Mouse (Mus musculus): Measurements from ENCODE around the gene Tgfbr3.

The Tgfbr3 gene

DNA sequence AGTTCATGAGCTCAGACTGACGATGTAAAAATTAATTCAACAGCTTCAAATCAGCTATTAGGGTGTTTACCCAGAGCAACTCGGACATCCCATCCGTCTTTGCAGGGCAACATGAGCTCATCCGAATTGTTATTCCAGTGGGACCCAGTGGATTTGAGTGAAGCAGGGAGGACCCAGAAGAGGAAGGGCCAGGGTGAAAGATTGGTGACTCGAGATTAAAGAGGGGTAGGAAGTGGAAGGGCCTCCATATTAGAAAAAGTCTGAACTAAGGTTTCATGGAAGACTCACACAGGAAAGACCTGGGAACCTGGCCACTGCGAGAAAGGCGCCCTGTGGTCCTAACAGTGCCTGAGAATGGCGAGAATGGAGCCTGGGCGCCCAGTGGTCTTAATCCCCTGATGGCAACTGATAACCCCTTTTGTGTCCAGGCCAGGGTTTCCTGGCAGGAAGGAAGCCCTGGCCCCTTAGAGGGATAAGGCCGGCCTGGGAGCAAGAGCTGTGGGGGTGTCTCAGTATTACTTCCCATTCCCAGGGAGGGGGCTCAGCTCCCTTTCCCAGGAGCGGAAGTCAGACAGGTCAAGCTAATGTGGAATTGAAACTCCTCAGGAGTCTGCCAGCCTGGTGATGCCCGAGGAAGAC is 208.3 kb downstream of the Tgfbr3 start:
- no peak for DNase-seq (ENCODE audit: low read depth, low spot score)

DNA sequence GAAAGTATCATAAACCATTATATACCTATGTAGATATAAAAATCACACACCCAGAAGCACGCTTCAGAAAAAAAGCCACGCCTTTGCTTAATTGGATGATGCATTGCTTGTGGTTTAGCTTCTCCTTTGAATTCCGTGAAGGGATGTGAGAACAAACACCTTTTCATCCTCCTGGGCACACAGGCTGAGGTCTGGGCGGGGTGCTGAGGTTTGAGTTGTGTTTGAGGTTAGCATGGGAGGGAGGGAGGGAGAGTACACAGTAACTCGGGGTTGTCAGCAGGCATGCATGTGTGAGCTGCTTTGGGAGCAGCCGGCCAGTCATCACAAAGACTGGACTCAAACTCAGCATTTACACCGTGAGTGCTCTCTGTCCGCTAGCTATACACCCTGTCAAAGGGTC is 209.5 kb downstream of the Tgfbr3 start:
- no peak for DNase-seq (ENCODE audit: low read depth, low spot score)

DNA sequence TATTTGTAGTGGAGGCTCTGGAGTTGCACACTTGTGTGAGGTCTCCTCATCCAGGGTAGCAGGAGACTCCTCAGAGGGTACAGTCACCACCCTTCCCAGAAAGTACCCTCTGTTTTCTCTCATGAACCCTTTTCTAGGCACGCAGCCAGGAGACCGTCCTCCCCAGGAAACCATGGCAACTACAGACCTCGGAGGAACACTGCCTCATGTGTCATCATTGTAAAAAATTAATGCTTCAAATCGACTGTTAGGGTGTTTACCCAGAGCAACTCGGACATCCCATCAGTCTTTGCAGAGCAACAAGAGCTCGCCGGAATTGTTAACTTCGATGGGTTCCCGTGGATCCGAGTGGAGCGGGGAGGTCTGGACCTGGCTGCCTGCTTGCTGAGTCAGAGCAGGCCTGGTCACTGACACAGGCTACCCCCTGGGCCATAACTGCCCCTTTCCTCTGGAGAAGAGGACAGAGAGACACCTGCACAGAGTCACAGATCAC is 210.2 kb downstream of the Tgfbr3 start:
- DNase-seq (ENCODE audit: low read depth, low spot score), result no peak

DNA sequence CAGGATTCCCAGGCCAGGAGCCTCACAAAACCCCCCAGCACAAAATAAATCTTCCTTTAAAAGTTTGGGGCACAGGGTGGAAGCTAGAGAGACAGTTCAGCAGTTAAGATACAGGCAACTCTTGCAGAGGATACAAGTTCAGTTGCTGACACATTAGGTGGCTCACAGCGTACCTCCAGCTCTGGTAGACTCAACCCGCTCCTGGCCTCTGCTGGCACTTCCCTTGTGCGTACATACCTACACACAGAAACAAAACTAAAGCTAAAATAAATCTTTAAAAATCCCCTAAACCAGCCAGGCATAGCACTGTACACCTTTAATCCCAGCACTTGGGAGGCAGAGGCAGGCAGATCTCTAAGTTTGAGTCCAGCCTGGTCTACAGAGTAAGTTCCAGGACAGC is 211.1 kb downstream of the Tgfbr3 start:
- DNase-seq (ENCODE audit: low read depth, low spot score), result no peak

DNA sequence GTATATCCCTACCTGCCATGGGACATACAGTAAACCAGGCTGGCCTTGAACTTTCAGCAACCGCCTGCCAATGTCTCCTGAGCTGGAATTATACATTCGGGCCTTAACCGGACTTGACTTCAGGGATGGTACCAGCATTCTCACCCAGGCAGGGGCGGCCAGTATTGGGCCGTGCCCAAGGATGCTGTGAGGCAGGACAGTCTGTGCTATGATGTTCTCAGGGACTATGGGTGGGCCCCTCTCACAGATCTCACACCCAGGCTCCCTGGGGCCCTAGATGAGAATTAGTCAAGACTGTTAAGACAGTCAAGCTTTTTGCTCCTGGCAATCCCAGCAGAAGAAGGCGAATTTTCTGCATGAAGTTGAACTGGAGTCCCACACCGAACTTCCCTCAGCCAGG is 211.5 kb downstream of the Tgfbr3 start:
- no peak for DNase-seq (ENCODE audit: low read depth, low spot score)

DNA sequence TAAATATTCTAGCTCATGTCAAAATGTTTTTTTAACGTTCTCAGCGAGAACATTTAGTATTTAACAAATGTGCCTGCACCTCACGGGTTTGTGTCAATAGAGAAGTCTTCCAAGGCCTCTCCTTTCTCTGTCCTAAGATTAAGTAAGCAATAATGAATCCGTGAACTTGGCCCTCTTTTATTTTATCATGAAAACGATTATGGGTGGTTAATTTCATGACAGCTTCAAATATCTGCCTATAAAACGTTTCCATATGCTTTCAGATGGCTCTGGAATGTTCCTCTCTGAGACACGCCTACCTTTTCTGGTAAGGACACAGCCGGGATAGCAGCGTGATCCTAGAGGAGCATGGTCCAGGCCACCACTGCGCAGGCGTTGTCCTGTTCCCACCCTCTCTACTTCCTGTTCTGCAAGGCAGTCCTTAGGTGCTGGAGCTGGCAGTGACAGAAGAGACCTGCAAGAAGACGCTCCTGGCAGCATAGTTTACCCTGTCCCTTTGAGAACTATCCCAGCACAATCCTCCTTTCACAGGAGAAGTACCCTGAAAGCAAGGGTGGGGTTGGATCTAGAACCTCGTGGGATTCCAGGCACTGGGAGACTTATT is 214.3 kb downstream of the Tgfbr3 start:
- DNase-seq (ENCODE audit: low read depth, low spot score), result no peak

DNA sequence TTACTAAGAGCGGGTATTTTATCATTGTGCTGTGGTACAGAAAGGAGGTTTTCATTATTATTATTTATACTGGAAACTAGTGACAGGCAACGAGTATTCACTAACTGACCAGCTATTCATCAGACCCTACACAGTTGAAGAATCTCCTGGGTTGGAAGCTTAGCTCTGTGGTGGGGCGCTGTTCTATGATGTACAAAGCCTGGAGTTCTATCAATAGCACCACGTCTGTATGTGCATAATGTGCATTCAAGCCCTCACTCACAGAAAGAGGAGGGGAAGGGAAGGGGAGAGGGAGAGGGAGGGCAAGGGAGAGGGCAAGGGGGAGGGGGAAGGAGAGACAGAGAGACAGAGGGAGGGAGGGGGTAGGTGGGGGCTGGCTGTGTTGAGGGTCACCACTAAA is 215.1 kb downstream of the Tgfbr3 start:
- DNase-seq (ENCODE audit: low read depth, low spot score), result no peak

DNA sequence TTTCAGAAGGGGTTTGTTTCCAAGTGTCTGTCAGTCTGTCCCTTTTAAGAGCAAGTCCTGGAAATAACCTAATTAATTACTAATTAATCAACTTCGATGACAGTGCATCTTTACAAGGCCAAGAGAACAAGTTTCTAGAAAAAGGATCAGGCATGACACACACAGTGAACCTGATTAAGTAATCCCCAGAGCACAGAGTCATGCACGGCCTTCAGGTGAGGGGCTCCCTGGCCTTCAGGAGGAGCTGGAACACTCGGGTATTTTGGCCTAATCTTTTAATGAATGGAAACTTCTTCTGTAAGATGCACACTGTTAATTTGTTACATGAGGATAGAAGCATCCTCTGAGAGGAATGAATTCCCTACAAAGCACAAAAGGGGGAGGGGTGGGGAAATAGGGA is 215.9 kb downstream of the Tgfbr3 start:
- DNase-seq (ENCODE audit: low read depth, low spot score), result no peak

DNA sequence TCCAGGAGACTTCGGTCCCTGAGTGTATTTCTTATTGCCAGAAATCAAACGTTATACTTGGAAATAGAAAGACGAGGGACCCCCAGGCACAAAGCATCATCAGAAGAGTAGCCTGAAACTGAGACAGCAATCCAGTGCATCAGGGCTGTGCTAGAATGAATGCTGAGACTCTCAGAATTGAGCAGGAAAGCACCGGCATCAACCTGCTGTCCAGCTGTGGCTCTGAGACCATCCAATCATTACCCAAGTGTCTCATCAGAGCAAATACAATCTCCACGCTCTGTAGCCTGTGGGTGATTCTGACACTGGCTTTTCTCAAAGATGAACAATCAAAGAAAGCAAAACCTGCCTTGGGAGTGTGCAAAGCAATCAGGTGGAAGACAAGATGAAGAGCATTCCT is 221.3 kb downstream of the Tgfbr3 start:
- no peak for DNase-seq (ENCODE audit: low read depth, low spot score)

DNA sequence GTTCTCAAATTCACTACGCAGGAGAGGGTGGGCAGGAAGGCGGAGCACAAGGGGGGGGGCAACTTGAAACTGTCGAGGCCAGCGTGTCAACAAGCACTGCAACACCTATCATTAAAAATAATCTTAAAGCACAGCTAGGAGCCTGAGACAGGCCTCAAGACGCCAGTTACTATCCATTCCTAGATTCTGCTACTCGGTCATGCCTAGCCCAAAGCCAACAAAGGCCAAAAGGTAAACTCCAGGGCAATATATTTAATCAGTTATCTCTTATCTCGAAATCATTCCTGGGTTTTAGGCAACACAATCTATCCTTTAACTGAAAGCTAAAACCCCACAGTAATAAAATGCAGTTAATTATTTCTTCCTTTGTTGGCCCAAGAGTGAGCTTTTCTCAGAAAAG is 221.9 kb downstream of the Tgfbr3 start:
- DNase-seq (ENCODE audit: low read depth, low spot score), result no peak

DNA sequence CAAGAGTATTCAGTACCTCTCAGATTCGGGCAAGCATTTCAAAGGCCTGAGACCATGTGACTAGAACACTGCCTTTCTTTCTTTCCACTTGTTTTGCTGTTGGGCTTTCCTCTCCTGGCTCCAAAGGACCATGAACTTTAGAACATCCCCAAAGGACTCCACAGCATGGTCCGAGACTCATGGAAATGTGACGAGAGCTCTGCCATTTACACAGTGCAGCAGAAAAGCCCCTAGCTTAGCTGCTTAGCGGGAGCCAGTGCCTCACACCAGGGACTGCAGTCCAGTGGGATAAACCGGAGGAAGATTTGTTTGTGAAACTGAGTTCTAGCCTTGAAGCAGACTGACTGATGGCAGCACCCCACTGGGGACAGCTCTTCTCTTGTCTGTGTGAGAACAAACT is 224.5 kb downstream of the Tgfbr3 start:
- no peak for DNase-seq (ENCODE audit: low read depth, low spot score)

DNA sequence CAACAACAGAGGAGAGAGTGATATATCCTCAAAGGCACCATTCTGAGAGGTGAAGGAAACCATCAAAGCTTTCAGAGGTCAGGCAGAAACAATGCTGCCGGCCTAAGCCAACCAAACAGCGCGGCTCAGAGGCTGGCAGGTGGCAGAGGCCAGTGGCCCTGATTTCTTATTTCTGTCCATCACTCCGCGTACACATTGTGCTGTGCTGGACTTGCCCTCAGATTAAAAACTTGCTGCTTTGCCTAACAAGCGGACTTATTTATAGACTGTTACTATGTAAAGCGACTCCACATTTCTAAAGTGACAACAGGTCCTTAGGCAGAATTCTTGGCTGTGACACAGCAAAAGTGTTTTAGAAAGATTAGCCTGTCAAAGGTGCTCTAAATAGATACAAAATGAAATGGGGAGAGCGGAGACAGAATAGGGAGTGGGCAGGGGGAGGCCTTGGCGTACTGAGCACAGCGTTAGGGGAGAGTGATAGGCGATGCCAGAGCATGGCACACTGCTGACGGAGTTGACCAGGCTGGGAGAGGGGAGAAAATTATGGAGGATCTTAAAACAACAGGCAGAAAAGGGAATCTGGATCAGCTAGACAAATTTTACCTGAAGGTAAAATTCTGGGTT is 227.1 kb downstream of the Tgfbr3 start:
- no peak for DNase-seq (ENCODE audit: low read depth, low spot score)

DNA sequence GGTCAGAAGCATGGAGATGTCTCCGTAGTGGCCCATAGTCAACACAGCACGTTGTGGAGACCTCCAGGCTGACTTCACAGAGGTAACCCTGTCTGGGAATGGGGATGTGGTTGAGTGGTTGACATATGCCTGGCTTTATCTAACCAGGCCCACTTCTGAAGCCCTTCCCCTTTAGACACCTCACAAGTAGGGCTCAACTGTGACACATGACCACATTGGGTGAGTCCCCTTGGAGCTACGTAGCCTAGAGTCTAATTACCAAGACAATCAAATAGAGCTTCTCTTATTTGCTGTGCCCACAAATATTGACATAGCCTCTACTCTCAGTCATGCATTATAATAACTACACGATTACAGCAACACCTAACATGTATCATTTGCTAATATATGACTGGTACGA is 229.9 kb downstream of the Tgfbr3 start:
- DNase-seq (ENCODE audit: low read depth, low spot score), result no peak

DNA sequence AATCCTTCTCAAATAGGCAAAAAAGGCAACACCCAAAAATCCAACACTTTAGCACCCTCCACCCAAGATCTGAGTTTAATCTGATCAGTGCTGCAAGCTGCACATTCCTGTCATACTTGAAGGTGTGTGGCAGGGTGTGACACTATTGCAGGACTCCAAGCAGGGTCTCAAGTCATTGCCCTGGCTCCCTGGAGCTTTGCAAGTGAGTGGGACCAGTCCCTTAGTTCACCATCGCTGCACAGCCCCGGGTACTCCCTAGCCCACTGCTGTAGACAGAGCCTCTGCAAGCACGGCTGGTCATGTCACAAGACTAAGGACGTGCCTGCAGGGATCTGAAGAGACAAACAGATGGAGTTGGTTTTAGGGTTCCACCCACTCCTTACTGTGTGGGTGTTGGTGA is 230.8 kb downstream of the Tgfbr3 start:
- no peak for DNase-seq (ENCODE audit: low read depth, low spot score)
